In the genomic region with DNA sequence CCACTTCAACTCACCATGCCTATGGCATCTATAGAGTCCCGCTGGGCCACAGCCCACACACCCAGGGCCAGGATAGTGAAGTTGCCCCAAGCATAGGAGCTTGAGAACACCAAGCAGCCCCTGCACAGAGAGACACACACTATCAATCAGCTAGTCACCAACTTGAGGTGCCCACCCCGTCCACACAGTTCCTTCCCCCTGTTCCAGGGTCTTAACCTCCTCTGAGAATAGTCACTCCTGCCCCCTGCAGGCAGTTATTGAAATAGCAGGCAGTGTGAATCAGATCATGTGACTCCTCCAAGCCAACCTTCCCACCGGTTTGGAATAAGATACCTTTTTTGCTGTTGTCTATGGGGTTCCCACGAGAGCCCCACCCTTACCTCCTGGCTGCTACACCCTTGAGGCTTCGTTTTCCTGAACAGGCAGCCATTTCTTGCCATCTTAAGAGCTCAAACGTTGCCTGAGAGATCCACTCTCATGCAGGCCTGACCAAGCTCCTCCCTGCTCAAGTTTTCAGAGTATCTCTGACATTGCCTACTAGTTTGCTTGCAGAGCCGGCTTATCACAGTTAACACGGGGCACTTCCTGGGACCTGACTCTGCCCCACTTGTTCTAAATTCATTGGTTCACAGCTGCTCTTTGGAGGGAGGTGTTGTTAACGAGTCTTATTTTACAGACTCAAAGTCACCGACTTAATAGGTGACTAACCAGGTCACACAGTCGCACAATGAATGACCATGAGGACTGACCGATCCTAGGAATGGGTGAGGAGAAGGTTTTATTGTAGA, we compare ENCODE assay signal across 8 mouse cellular contexts. TPM values are rescaled to one million over a fixed set of nuclear protein-coding genes. Genes with fewer than 3 reads are reported as not detected.
DNase-seq lines count a peak whose midpoint lies in the region; ATAC-seq and TF ChIP-seq lines count a peak whose summit lies in the region.

No protein-coding gene starts in this region.

- no peaks in the 10 kb centered on the region for H3K9me3 ChIP-seq in G1E (replicated peaks)

- DNase-seq in layer of hippocampus, adult 2 months (ENCODE audit: low spot score in 2 of 2) = peak; percentile 40 to 60
- DNase-seq in layer of hippocampus, adult 9-10 months (ENCODE audit: low spot score) = no peak
- DNase-seq in G1E (ENCODE audit: low spot score) = peak; percentile 30
- peak; percentile 60 for DNase-seq in cerebellum, adult 9-11 months
- DNase-seq in gastrocnemius, postnatal 14 days = peak; percentile 66
- DNase-seq in kidney, postnatal 36 days = peak; percentile 63 to 83
- DNase-seq in thymus, postnatal 10 days (ENCODE audit: low spot score in 2 of 2) = peak; percentile 68 to 77

- H3K36me3 ChIP-seq in G1E (replicated peaks) = peaks cover 61% of the 10 kb centered on the region

- ATAC-seq in G1E (ENCODE audit: extremely low read depth, insufficient number of reproducible peaks, low FRiP score, poor library complexity, severe bottlenecking) = no peak; the same call in 1 of the 2 replicates
- ATAC-seq in megakaryocyte progenitor cell, adult 5-6 weeks (replicated peaks; ENCODE audit: poor library complexity) = peak; percentile 62

- H3K4me1 ChIP-seq in G1E (ENCODE audit: insufficient read depth, low read depth, low read length) = peaks cover 40% of the 10 kb centered on the region

- intact Hi-C loops in gastrocnemius, postnatal 14 days (cut with DNase I; ENCODE audit: low total_unique reads) = no loop called here

- no peak overlapping the region for H3K4me3 ChIP-seq in layer of hippocampus, adult 2 months
- H3K4me3 ChIP-seq in G1E (ENCODE audit: low read depth, low read length) = no peak overlapping the region

- no peak overlapping the region for H3K27ac ChIP-seq in layer of hippocampus, adult 2 months

- TF ChIP-seq CTCF in layer of hippocampus, adult 2 months (conservative IDR thresholded peaks at IDR 0.05) = peak; percentile 87
- TF ChIP-seq CTCF in G1E (IDR thresholded peaks at IDR 0.05; ENCODE audit: low read depth, low read length) = peak; percentile 61

- H3K27me3 ChIP-seq in G1E (ENCODE audit: insufficient read depth, low read length) = no peaks in the 10 kb centered on the region

RNA-seq across cellular contexts. Expression of gene Agtrap, which starts 5.4 kb away (rescaled TPM):
- total RNA-seq in layer of hippocampus, adult 2 months (2021) = 1 to 10 TPM; 7.2 to 9.8 TPM
- total RNA-seq in G1E (2014; fragmentation: Nextera tagmentation) = 7.7 and 10.8 TPM in 2 replicates
- total RNA-seq in G1E (2017) = 9.4 and 10.7 TPM in 2 replicates
- 4.5 and 6.4 TPM in 2 replicates for polyA plus RNA-seq in G1E (2012)
- 10 to 100 TPM; 12.3 to 14.7 TPM for total RNA-seq in gastrocnemius, postnatal 14 days (2021)
- 16.3 and 16.5 TPM in 2 replicates for total RNA-seq in megakaryocyte progenitor cell, adult 5-6 weeks (2015)
- 34.5 and 35.9 TPM in 2 replicates for total RNA-seq in megakaryocyte progenitor cell, adult 5-6 weeks (2017)

RNA-seq across cellular contexts. Expression of gene Mthfr, which starts 43.6 kb away (rescaled TPM):
- 10 to 100 TPM; 33.5 to 37.2 TPM for total RNA-seq in layer of hippocampus, adult 2 months (2021)
- total RNA-seq in G1E (2014; fragmentation: Nextera tagmentation) = 7.0 and 12.5 TPM in 2 replicates
- total RNA-seq in G1E (2017) = 7.3 and 9.4 TPM in 2 replicates
- polyA plus RNA-seq in G1E (2012) = 6.3 and 9.2 TPM in 2 replicates
- 10 to 100 TPM; 12.0 to 12.3 TPM for total RNA-seq in gastrocnemius, postnatal 14 days (2021)
- total RNA-seq in megakaryocyte progenitor cell, adult 5-6 weeks (2015) = 5.5 and 6.2 TPM in 2 replicates
- total RNA-seq in megakaryocyte progenitor cell, adult 5-6 weeks (2017) = 4.3 and 7.2 TPM in 2 replicates

RNA-seq across cellular contexts. Expression of gene Clcn6, which starts 43.8 kb away (rescaled TPM):
- 10 to 100 TPM; 77.0 to 77.6 TPM for total RNA-seq in layer of hippocampus, adult 2 months (2021)
- 20.1 and 21.0 TPM in 2 replicates for total RNA-seq in G1E (2014; fragmentation: Nextera tagmentation)
- 13.6 and 16.1 TPM in 2 replicates for total RNA-seq in G1E (2017)
- polyA plus RNA-seq in G1E (2012) = 5.2 and 6.2 TPM in 2 replicates
- total RNA-seq in gastrocnemius, postnatal 14 days (2021) = 1 to 10 TPM; 4.7 to 5.4 TPM
- total RNA-seq in megakaryocyte progenitor cell, adult 5-6 weeks (2015) = 3.3 and 4.1 TPM in 2 replicates
- 1.5 and 6.4 TPM in 2 replicates for total RNA-seq in megakaryocyte progenitor cell, adult 5-6 weeks (2017)

RNA-seq across cellular contexts. Expression of gene Mad2l2, which starts 47.7 kb away (rescaled TPM):
- total RNA-seq in layer of hippocampus, adult 2 months (2021) = 10 to 100 TPM; 13.8 to 14.5 TPM
- 25.1 and 40.0 TPM in 2 replicates for total RNA-seq in G1E (2014; fragmentation: Nextera tagmentation)
- total RNA-seq in G1E (2017) = 9.4 and 14.9 TPM in 2 replicates
- 23.8 and 24.6 TPM in 2 replicates for polyA plus RNA-seq in G1E (2012)
- 10 to 100 TPM; 11.5 to 12.9 TPM for total RNA-seq in gastrocnemius, postnatal 14 days (2021)
- total RNA-seq in megakaryocyte progenitor cell, adult 5-6 weeks (2015) = 28.7 and 34.0 TPM in 2 replicates
- total RNA-seq in megakaryocyte progenitor cell, adult 5-6 weeks (2017) = 6.6 and 8.1 TPM in 2 replicates

RNA-seq across cellular contexts. Expression of gene Draxin, which starts 48.0 kb away (rescaled TPM):
- total RNA-seq in layer of hippocampus, adult 2 months (2021) = 1 to 10 TPM in 1 of 2 experiments, under 1 TPM in 1; 0.83 to 1.0 TPM
- total RNA-seq in G1E (2014; fragmentation: Nextera tagmentation) = not detected in 2 replicates
- total RNA-seq in G1E (2017) = under 0.01 and 0.16 TPM in 2 replicates
- polyA plus RNA-seq in G1E (2012) = not detected in 2 replicates
- total RNA-seq in gastrocnemius, postnatal 14 days (2021) = under 1 TPM; 0.10 to 0.13 TPM
- total RNA-seq in megakaryocyte progenitor cell, adult 5-6 weeks (2015) = not detected in 2 replicates
- not detected in 2 replicates for total RNA-seq in megakaryocyte progenitor cell, adult 5-6 weeks (2017)
